Mouse (Mus musculus) thymus, postnatal 10 days (tissue): ENCODE data around the gene Pnmal2.
"Not testable (repeated sequence)": the region's sequence is repeated elsewhere in the genome, so short reads cannot be mapped to it uniquely, and the experiment has no call there.

Experiments used
- DNase-seq, 2 experiments: peaks; one replicate each; pipeline ENCODE4 v3.0.0; 2021; ENCODE audit warnings: low spot score in 2 of 2

The Pnmal2 gene

DNA sequence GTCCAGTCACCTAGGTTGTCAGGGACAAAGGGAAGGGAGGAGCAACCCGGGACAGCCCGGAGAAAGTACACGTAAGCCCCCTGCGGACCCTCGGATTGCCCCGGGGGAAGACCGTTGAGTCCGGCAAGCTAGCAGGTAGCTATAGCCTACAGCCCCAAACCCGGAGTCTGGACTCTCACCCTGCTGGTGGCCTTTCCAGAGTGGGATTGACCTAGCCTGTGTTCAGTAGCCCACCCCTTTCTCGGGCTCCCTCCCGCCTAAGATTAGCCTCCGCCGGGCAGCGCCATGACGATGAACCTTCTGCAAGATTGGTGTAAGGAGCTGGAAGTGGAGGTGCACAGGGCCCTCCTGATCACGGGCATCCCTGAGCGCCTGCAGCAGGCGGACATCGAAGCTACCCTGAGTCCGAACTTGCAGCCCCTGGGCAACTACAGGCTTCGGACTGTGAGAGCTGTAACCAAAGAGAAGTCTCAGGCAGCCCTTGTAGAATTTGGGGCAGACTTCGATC is 380 bp downstream of the Pnmal2 start:
- no peak for DNase-seq

- no peak for DNase-seq
Observed at GRCm38 (mm10) chr7:16945419-16945818, 937 bp downstream of the Pnmal2 start.

DNA sequence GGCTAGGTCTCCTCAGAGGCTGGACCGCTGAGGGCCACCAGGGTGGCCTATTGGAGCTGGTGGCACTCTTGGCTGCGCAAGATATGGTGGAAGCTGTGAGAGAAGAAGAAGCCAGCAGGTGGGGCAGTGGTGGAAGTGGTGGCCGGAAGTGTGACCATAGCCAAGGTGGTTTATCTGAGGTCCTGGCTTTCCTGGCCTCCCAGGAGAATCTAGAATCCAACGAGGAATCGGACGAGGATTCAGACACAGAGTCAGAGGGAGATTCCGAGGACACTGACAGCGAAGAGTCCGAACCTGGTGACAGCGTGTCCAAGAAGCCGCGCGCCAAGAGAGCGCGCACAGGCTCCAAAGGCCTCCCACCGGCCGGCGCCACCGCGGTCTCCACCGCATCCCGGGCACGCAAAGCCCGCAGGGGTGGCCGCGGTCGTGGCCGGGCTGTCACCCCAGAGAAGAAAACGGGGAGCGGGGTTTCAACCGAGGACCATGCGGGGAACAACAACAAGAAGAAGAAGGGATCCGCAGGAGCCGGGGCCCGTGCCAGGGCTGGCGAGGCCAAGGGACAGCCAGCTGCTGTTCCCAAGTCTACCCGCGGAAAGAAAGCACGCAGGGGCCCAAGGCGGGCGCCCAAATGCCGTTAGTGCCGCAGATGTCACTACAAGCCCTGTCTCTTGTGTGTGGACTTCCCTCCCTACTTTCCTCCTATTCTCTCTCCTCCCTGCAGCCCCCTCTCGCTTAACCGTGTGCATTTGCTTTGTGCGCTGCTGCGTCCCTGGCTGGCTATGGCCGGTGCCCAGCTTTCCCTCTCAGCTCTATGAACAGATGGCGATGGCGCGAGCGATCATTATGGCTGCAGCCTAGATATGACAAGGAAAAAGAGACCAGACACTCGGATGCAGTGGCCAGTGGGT is 2.2 kb downstream of the Pnmal2 start:
- no peak for DNase-seq

GRCm38 (mm10) chr7:16947349-16947895 is 2.9 kb downstream of the Pnmal2 start:
- DNase-seq = no peak

DNA sequence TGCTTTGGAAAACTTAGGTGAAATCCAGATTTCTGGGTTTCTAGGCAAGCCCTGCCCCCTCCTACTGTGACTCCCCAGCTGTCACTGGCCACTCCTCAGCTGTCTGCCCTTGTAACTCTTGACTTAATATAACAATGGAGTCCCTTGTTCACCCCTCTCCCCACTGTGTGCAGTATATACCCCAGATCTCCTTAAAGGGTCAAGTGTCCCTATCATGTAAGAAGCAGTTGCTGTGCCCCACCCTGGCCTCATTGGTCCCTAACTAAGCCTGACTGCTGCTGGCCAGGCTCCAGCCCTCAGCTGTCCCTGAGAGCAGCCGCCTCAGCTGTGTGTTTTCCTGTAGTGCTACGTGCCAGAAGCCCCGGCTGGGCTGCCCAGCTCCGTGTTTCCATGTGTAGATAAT is 3.5 kb downstream of the Pnmal2 start:
- DNase-seq = no peak

DNA sequence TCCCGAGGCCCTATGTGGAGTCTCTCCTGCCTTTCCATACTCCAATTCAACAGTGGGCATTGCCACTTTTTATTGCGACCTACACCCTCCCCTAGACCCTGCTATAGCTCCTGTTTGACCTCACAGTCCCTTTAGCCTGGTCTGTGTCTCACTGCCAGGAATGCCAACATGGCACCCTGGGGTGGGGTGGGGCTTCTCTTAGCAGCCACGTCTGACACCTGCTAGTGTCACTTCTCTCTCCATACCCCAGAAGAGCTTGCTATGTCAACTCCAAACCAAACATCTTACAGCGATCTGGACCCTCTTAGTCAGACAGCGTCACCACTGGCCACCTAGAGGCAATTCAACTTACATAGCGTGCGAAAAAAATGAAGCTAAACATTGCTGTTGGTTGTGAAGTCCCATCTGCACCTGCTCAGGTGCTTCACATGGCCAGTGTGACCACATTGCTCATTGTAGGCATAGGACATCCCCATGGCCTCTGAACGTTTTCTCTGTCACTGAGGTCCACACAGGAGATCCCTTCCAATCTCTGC is 4.5 kb downstream of the Pnmal2 start:
- no peak for DNase-seq

DNA sequence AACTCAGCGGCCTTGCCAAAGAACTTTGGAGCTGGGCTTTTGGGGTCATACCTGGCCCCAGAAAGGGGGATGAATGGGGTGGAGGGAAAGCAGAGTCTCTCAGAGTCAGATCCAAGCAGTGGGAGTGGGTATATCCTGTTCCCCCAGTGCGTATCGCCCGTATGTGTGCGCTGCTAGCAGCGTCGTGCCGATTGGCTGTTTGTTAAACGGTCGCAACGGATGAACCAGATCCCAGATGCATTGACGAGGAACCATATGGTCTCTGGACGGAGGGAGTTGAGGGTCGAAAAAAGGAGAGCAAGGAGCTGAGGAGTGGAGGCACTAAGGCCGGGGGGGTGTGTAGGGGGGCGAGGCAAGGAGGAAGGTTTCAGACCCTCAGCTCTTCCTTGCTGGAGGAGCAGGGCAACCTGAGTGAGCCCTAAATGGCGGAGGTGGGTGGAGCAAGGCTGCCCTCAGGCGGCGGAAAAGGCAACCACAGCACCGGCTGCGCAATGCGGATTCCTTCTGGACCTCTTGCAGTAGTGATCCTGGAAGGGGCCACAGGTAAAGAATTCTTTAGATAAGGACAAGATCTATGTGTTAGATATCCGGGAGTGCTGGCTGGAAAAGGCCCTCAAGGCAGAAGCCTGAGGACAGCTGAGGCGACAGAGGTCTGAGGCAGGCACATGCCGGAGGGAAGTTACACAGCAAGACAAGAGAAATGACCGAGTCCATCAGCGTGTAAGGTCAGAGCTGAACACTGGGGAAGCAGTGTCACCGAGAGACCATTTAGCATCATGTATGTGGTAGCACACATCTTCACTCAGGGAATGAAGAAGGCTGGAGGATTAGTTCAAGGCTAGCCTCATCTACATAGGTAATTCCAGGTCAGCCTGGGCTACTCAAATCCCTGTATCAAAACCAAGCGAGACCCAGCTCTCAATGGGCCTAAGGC is 5.7 kb downstream of the Pnmal2 start:
- peak; percentile 65 to 82 for DNase-seq

- peak; percentile 71 to 87 for DNase-seq
Observed at GRCm38 (mm10) chr7:16950861-16951635, 6.6 kb downstream of the Pnmal2 start.

- not testable (repeated sequence) for DNase-seq
Observed at GRCm38 (mm10) chr7:16953776-16954175, 9.3 kb downstream of the Pnmal2 start.

- DNase-seq = no peak
Observed at GRCm38 (mm10) chr7:16955712-16956111, 11.2 kb downstream of the Pnmal2 start.

DNA sequence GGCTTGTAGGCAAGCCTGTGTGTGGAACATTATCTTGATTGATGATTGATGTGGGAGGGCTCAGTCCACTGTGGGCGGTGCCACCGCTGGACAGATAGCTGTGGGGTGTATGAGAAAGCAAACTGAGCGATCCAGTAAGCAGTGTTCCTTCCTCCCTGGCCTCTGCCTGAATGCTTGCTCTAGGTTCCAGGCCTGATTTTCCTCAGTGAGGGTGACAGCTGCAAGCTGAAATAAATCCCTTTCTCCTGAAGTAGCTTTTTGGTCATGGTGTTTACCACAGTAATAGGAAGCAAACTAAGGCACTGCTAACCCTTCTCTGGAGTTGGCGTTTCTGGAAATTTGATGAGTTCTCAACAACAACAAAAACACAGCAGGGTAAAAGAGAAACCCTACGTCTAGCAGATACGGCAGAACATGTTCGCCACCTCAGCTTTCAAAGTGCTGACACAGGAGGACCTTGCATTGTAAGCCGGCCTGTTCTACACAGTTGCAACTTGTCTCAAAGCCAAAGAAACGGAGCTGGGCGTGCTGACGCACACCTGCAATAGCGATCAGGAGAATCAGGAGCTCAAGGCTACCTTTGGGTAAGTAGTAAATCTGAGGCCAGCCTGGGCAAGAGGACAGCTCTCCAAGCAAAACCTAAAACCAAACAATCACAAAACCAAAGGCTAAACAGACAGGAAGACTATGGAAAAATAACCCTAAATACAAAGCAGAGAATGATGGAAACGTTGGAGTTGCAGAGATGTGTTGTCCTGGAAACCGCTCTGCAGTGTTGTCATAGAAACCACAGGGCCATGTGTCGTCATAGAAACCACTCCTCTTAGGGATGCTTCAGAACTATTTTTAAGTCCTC is 12.2 kb downstream of the Pnmal2 start:
- DNase-seq = no peak

DNA sequence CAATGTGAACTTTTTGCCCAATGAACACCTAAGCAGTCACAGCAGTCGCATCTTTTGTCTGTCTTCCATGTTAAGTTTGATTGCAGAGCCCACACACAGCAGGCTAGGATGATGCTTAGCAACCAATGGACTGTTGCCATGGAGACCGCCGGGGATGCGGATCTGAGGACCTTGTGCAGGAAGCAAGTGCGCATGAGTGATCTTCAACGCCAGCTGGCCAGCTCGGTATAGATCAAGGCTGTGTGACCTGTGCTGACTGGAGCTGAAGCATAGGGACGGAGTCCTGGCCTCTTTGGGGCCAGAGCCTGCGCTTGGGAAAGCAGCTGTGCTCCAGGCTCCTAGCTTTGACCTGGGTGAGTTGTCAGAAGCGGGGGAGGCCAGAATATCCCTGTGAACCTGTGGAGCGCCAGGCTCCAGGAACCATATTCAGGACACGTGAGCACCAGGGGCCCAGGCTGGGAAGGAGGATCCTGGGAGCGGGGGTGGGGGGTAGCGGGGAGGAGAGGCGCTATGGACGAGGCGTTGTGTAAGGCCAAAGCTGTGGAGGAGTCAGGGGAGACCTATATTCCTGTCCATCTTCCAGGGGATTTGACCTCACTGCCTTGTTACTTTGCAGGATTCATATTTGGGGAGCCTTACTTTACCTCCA is 15.2 kb downstream of the Pnmal2 start, which contains the start of gene Pnmal1:
Gene Pnmal1 (plus strand): TSS at position 141 of the 649 bp plus-strand sequence.
- DNase-seq = no peak

DNA sequence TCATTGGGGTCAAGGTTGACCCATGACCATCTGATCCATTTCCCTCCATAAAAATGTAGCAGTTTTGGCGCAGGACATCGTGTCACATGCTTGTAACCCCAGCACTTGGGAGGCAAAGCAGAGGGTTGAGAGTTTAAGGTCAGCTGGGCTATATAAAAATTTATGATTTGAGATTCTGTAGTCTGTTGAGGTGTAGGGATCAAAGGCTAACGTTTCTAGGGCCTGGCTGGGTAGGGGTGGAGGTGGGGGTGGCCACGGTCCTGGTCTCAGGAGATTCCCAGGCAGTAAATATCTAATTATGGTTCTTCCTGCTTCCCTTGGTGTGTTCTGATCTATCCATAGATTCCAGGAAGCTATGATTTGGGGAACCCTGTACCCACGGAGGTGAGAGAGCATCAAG is 17.2 kb downstream of the Pnmal2 start:
- DNase-seq = no peak

DNA sequence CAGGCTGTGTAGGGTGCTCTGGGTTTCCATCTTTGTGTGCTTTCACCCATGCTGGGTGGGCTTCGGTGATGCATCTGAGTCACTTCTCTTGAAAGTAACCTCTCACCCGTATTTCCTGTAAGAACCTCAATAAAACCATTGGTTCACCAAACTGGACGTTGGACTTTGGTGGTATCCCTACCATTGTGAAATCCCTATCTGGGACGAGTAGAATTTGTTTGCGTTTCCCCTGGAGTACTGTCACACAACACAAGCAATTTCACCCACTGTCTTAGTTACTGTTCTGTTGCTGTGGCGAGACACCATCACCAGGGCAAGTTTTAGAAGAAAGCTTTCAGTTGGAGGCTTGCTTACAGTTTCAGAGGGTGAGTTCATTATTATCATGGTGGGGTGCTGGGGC is 23.9 kb downstream of the Pnmal2 start:
- DNase-seq = no peak

DNA sequence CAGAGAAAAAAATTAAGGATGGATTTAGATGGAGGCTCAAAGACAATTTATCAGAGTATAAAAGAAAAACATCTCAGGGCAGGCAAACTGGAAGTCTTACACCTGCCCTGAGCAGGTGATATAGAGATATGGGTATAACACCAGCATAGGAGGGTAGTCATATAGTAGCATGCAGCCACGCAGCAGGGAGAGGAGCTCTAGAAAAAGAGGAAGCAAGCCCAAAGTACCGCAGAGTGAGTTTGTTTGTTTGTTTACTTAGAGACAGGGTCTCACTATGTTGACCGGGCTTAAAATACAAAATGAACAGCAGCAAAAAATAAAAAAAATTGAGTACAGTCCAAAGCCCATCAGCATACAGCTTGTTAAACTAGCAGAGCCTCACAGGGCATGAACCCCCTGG is 26.7 kb downstream of the Pnmal2 start:
- DNase-seq = no peak

- DNase-seq = no peak
Observed at GRCm38 (mm10) chr7:16974018-16974417, 29.5 kb downstream of the Pnmal2 start.

- no peak for DNase-seq
Observed at GRCm38 (mm10) chr7:16976298-16976697, 31.8 kb downstream of the Pnmal2 start.

DNA sequence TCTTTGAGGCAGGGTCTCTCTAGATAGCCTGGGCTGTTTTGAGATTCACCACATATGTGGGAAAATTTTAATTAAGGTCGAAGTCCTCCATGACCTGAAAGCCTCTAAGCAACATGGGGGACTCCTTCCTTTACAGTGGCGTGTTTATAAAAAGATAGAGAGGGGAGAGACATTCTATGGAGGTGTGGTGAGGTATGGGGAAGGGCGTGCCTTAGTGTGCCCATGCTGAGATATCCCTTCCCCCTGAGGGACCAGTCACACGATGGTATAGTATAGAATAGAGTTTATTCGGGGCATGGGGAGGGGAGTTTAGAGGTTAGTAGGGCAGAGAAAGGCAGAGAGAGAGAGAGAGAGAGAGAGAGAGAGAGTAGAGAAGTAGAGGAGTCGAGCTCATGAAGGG is 33.7 kb downstream of the Pnmal2 start:
- DNase-seq = no peak

- DNase-seq = no peak
Observed at GRCm38 (mm10) chr7:16978593-16978992, 34.1 kb downstream of the Pnmal2 start.
